Mouse (Mus musculus): ENCODE data around the gene Lrrc55. TPM values are rescaled to one million over a fixed set of nuclear protein-coding genes. Genes with fewer than 3 reads are reported as not detected.

The Lrrc55 gene
- polyA plus RNA-seq (2012; rRNA removed): 1.1 and 1.2 TPM in 2 replicates

DNA sequence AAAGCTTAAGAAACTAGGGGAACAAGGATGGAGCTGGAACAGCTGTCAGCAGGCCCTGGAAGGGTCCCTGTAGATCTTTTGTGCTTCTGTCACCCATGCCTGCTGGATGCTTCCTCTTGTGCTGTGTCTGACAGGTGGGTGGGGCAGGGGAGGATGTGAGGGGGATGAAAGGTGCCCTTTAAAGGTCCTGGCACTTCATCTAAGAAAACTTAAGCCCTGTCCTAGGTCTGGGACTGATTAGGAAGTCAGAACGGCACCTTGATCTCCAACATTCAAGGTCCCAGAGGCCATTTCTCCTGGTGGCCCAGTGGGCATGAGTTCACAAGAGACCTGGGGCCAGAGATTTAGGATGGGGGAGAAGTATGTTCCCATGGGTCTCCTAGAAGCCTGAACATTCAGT is at the start of gene Lrrc55:
TSS of gene Lrrc55 (minus strand) at position 297 of the 400 bp plus-strand sequence.

DNA sequence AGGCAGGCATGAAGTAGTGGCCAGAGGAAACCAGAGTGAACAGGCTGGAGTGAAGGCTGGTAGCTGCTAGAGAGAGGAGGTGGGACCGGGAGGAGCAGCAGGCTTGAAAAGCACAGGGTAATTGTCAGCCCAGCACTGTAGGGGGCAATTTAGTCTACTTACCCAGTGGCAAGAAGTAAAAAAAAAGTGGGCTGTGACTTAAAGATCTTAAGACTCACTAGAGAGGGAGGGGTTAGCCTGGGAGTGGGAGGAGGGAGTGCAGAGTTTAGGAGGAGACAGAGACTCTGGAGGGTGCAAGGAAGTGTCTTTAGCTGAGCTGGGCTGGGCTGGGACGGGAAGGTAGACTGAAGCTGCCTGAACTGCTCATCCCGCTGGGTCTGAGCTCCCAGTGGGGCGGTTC is 60.9 kb downstream of the Lrrc55 start, which contains the start of gene Aplnr:
TSS of gene Aplnr (plus strand) at position 137 of the 400 bp plus-strand sequence.

Other genes starting within 250 kb of the Lrrc55 start
- 0.29 and 0.43 TPM in 2 replicates for gene Prg2, start 216.7 kb downstream of the Lrrc55 start, polyA plus RNA-seq (2012; rRNA removed)
- gene Prg3, start 209.0 kb downstream of the Lrrc55 start, polyA plus RNA-seq (2012; rRNA removed): not detected in 2 replicates
- 64.4 and 82.2 TPM in 2 replicates for gene Ssrp1, start 160.0 kb downstream of the Lrrc55 start, polyA plus RNA-seq (2012; rRNA removed)
- 0.49 and 0.66 TPM in 2 replicates for gene P2rx3, start 159.7 kb downstream of the Lrrc55 start, polyA plus RNA-seq (2012; rRNA removed)
- gene Tnks1bp1, start 149.2 kb downstream of the Lrrc55 start, polyA plus RNA-seq (2012; rRNA removed): 133 and 136 TPM in 2 replicates
- 3.3 and 4.9 TPM in 2 replicates for gene Aplnr, start 61.0 kb downstream of the Lrrc55 start, polyA plus RNA-seq (2012; rRNA removed)
- not detected in 2 replicates for gene Olfr987, start 142.1 kb upstream of the Lrrc55 start, polyA plus RNA-seq (2012; rRNA removed)
- gene Olfr988, start 166.0 kb upstream of the Lrrc55 start, polyA plus RNA-seq (2012; rRNA removed): not detected in 2 replicates
- gene Olfr992, start 212.3 kb upstream of the Lrrc55 start, polyA plus RNA-seq (2012; rRNA removed): not detected in 2 replicates
- gene Olfr993, start 217.7 kb upstream of the Lrrc55 start, polyA plus RNA-seq (2012; rRNA removed): not detected in 2 replicates
- not detected in 2 replicates for gene Olfr994, start 239.3 kb upstream of the Lrrc55 start, polyA plus RNA-seq (2012; rRNA removed)
- not detected in 2 replicates for gene Olfr995, start 246.4 kb upstream of the Lrrc55 start, polyA plus RNA-seq (2012; rRNA removed)